Mouse (Mus musculus) kidney, postnatal 4 days (tissue): ENCODE data around the gene Cask.
"Not testable (repeated sequence)": the region's sequence is repeated elsewhere in the genome, so short reads cannot be mapped to it uniquely, and the experiment has no call there.

Experiments used
- DNase-seq, 2 experiments: peaks; one replicate each; pipeline ENCODE4 v3.0.0; 2021; ENCODE audit warnings: mixed read lengths in 2 of 2

Cask gene

GRCm38 (mm10) chrX:13851285-13851684 lies at the start of gene Cask:
Gene Cask, minus strand, starts transcription at chrX:13851367.
- peak in 1 of 2 experiments; percentile 1 for DNase-seq

DNA sequence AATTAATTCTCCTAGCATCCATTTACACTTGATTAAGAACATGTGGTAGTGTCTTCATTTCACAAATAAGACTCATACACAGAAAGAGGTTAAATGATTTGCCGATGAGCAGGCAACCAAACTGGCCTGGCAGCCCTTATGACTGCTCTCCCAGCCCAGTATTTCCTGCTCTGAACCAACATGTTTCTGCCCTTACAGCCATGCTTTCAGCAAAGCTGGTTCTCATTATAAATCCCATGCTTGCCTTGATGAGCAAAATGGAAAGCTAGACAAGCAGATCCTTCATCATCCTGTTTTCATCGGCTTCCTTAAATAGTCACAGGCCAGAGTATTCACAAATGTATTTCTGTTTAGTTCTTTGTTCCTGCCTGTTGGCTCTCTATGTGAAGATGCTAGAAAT lies 38.8 kb upstream of the Cask start:
- no peak for DNase-seq

GRCm38 (mm10) chrX:13884348-13884747 lies 33.2 kb upstream of the Cask start:
- DNase-seq: no peak

- DNase-seq: no peak
Observed at GRCm38 (mm10) chrX:13881969-13882368, 30.8 kb upstream of the Cask start.

DNA sequence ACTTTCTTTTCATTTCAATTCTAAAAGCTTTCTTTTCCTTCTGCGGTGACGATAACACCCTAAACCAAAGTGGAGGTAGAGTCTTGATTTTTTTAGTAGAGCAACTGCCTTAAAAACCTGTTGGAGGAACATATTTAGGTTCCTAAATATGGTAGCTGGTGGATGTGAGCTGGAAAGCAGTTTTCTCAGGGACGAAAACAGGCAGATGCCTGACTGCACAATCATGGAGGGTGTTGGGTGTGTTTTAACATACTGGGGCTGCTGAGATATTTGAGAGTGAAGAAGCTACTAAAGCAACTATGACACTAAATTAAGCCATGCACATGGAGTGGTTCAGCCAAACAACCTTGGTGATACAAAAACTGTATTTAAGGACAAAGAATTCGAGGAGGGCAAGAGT lies 9.0 kb upstream of the Cask start:
- no peak for DNase-seq

DNA sequence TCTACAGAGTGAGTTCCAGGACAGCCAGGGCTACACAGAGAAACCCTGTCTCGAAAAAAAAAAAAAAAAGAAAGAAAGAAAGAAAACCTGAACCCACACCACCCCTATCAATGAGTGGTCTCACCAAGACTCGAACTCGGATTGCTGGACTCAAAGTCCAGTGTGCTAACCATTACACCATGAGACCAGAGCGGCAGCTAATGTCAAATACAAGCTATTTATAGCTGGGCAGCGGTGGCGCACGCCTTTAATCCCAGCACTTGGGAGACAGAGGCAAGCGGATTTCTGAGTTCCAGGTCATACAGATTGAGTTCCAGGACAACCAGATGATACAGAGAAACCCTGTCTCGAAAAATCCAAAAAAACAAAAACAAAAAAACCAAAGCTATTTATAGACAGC lies 7.9 kb upstream of the Cask start:
- no peak for DNase-seq

DNA sequence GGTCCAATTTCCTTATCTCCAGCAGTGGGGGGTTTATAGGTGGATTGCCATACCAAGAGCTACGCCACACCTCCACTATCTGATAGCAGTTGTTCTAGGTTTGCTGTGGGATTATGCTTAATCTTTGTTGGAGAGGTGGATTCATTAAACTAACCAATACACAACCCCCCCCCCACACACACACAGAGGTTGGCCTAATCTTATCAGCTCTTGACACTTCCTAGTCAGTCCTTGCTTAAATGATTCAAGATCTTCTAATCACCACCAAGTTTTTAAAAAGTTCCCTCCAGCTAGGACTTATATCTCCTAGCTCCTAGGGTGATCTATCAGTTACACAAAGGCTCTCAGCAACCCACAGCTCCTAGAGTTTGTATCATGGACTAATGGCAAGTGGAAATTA lies 2.7 kb downstream of the Cask start:
- no peak for DNase-seq

DNA sequence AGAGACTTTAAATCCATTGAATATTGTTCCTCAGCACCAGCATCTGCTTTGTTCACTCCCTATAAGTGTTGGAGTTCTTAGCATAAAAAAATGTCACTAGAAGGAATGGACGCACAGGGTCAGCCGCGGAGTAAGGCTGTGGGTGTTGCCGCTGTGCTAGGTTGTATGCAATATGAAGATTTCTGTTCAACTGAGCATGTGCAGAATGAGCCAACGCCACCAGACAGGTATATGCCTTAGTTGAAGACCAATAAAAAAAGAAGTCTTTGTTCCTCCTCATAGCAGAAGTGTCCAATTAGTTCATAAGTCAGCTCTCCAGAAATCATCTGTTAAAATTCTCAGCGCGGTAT lies 3.7 kb downstream of the Cask start:
- DNase-seq: peak; percentile 7 to 22

DNA sequence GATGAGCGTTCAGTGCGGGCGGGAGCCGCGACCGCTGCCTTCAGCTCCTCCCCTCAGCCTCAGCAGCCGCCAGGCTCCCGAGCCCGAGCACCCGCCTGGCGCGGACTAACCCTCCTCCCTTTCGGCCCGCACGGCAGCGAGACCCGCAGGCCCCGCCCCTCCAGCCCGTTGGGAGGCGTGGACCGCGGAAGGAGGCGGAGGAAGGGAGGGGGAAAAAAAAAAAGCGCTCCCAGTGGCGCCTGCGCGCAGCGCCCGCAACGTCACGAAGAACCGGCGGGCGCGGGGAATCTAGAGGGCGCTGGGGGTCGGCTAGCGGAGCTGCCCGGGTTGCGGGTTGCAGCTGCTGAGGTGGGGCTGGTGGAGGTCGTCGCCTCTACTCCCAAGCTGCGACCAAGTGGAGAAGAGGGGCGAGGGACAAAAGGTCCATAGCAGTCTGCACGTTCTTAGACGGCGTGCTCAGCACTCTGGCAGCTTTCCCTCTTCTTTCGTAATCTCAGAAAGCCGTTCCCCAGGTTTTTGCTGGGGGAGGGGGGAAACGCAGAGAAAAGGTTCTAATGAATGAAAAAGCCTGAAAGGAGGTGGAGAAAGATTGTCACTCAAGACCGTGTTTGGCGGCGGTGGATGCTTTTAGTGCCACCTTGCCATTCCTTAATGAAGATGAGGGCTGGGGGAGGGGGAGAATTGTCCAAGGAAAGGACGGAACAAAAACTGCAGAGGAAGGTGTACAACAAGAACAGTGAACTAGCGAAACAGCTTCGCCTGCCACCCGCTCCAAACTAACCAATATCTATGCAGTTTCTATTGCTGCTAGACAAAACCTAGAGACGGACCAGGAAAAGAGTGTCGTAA lies 4.3 kb downstream of the Cask start:
- peak; percentile 88 to 93 for DNase-seq

DNA sequence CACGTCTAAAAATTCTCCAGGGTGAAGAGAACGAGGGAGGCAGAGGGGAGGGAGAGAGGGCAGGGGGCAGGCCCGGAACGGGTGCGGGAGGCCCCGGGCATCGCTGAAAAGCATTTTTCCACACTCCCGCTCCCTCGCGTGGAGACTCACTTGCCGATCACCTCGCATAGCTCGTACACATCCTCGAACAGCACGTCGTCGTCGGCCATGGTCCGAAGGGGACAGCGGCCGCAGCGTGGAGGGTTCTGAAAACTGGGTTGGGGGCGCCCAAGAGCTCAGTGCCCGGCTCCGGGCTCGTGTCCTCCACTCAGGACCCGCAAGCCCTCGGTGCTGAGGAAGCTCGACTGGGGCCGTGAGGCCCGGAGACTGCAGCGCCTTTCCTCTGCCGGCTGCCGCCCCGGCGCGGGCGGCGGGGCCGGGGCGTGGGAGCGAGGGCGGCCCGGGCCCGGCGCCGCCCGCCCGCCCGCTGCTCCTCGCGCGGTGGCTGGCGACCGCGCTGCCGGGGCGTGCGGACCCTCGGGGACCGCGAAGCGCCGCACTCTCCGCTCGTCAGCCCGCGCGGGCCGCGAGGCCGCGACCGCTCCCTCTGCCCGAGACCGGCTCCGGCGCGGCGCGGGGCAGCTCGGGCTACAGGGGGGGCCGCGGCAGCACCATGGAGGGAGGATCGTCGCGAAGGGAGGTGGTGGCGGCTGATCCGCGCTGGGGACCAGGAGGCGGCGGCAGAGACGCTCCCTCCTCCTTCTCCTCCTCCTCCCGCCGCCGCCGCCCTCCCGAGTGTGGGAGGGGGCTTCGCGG lies 5.1 kb downstream of the Cask start:
- peak; percentile 66 to 74 for DNase-seq

- peak in 1 of 2 experiments; percentile 2 for DNase-seq
Observed at GRCm38 (mm10) chrX:13845141-13845857, 5.9 kb downstream of the Cask start.

DNA sequence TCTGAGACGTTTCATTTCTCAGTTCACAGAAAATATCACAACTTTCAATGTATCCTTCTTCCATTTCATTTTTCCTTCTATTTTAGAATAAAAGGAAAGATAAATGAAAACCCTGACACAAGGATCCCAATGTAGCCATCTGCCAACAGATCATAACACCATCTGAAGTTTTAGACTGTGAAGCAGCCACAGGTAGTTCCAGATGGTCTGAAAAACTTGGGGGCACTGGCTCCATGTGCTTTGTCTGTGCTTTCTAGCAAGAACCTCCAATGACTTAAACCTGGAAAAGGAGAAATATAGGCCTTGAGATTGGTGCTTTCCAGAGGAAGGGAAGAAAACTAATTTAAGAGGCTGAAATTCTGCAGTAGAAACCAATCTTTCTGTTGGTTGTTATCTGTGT lies 28.4 kb downstream of the Cask start:
- no peak for DNase-seq

- DNase-seq: no peak
Observed at GRCm38 (mm10) chrX:13798754-13799153, 52.4 kb downstream of the Cask start.

- DNase-seq: no peak
Observed at GRCm38 (mm10) chrX:13765672-13766071, 85.5 kb downstream of the Cask start.

GRCm38 (mm10) chrX:13765024-13765423 lies 86.1 kb downstream of the Cask start:
- DNase-seq: no peak

DNA sequence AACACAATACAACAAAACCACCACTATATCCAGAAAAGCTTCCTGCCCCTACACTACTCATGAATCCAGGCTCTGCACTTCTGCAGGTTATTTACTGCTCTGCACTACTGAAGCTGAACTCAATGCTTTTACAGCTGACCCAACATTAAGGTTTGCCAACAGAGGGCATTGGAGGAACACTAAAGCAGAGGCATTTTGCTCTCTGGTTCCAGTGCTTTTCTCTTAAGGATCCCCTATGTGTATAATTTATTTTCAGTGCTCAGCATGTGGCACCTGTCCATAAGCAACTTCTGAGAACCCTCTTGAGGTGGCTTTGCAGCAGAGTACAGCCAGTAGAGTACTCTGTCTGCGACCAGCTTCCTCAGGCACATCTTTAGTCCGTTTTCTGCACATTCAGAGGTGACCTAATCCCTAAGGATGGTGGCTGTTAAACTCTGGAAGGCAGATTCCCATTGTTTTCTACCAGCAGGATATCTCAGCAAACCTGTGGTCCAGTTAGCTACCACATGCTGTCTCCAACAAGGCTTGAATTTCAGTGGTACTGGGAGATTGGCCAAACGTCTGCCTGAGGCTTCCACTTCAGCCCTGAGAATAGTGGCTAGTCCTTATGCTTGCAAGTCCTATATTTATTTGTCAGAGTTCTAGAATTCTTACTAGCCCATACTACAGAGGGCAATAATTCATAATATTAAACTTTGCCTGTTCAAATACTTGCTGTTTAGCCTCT lies 93.7 kb downstream of the Cask start:
- peak in 1 of 2 experiments; percentile 3 for DNase-seq

GRCm38 (mm10) chrX:13741110-13741509 lies 110.1 kb downstream of the Cask start:
- no peak for DNase-seq

- not testable (repeated sequence) for DNase-seq
Observed at GRCm38 (mm10) chrX:13730785-13731184, 120.4 kb downstream of the Cask start.

- peak; percentile 5 to 15 for DNase-seq
Observed at GRCm38 (mm10) chrX:13729835-13730480, 121.2 kb downstream of the Cask start.

- no peak for DNase-seq
Observed at GRCm38 (mm10) chrX:13725573-13726403, 125.4 kb downstream of the Cask start.

DNA sequence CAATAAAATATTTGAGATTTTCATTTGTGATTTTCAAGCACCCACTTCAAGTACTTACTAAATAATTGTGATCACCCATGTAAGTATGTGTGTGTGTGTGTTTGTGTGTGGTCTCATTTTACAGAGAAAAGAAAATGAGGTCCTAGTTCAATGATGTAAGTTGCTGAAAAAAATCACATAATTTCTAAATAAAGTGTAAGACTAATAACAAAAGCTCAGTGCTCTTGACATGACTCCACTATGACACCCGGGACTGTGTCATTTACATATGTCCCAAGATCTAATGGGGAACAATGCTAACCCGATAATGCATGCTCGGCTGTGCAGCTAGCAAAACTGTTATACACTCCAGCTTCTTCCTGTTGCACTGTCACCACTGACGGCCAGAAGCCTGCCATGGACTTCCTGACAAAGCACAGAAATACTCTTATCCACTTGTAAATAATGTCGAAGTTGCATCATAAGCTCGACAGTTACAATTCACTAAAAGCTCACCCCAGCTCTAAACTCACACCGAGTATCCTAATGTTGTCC lies 130.8 kb downstream of the Cask start:
- peak in 1 of 2 experiments; percentile 7 for DNase-seq
